Mouse (Mus musculus): ENCODE data around the gene Fzd9.
A peak's percentile ranks its signal among the peaks of the same experiment; 100 is the strongest.

Gene Fzd9

DNA sequence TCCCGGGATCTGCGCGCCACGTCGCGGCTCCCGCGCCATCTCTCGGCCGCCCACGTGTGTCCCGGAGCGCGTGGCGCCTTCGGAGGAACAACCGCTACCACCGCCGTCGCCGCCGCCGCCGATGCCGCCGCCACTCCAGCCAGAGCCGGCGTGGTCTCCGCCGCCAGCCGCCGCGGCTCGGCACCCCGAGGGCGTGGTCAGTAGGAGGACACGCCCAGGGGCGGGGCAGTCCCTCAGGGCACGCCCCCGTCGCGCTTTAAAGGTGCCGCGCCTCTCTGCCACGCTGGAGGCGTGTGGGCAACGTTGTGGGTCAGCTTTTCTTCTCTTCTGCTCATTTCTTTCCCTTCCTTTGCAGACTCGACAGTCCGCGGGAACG lies at the start of gene Fzd9:
Gene Fzd9 (minus strand): TSS at position 152 of the 376 bp plus-strand sequence.
- DNase-seq = peak; percentile 92

DNA sequence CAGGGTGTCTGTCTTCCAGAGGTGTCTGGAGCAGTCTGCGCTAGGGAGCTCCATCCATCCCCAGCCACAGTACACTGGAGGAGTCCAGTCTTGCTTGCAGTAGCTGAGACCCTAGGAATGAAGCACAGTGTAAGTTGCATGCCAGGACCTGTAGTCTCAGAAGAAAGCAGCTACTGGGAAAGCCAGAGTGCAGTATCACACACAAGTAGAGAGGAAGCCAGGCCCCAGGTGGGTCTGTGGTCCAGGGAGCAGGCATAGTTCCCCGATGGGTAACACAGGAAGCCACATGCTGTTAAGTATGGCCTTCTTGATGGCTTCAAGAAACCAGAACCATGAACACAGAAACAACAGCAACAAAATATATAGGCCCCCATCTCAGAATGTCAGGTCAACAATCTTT lies 41.0 kb upstream of the Fzd9 start:
- DNase-seq = no peak

GRCm38 (mm10) chr5:135291193-135291592 lies 40.2 kb upstream of the Fzd9 start:
- no peak for DNase-seq

DNA sequence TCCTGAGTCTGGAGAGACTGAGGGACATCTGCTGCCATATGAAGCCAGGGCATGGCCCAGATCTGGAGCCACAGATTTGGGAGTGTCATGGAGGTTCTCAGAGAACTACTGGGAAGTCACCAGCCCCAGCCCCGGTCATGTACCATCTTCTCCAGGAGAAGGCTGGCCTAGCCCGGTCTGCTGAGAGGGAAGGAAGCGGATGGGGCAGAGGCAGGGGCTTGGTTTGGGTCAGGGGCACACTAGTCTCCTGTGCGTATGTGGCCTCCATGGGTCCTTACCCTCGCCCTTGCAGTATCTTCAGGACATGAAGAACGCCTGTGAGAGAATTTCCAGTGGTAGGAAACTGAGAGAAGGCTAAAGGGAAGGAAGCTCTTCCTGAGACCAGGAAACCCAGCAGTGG lies 39.7 kb upstream of the Fzd9 start:
- no peak for DNase-seq

- no peak for DNase-seq
Measured at GRCm38 (mm10) chr5:135286926-135287325, 35.9 kb upstream of the Fzd9 start.

- peak; percentile 81 for DNase-seq
Measured at GRCm38 (mm10) chr5:135286185-135286584, 35.2 kb upstream of the Fzd9 start.

DNA sequence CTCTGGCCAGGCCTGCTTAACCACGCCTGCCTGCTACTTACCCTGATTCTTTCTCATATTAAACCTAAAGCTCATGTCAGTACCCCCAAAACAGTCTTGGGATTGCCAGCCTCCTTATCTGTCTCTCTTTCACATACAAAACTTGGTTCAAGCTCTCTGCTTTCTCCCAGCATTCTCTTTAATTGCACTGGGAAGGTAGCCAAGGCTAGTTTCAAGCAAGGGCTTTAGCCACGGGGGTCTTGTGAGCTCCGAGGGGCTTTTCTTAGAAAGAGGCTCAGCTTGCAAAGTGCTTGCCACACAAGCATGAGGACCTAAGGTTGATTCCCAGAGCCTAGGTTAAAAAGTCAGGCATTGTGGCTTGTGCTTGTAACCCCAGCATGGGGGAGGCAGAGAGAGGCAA lies 34.2 kb upstream of the Fzd9 start:
- no peak for DNase-seq

DNA sequence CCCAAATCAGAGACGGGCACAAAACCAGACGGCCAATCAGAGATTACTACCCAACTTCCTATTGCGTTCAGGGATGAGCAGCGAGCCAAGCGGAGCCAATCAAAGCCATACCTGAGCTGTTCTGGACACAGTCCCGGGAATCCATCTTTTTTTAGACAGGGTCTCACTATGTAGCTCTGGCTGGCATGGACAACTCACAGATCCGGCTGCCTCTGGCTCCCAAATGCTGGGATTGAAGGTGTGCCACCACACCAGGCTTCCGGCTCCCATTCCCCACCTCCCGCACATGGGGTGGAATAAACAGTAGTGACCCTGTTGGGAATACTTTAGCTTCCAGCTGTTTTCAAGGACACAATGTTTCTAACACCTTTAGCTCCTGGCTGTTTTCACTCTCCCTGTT lies 29.2 kb upstream of the Fzd9 start:
- no peak for DNase-seq

GRCm38 (mm10) chr5:135276597-135276996 lies 25.6 kb upstream of the Fzd9 start:
- DNase-seq = no peak

GRCm38 (mm10) chr5:135274663-135275396 lies 23.8 kb upstream of the Fzd9 start:
- no peak for DNase-seq

GRCm38 (mm10) chr5:135271563-135272165 lies 20.6 kb upstream of the Fzd9 start:
- peak; percentile 70 for DNase-seq

DNA sequence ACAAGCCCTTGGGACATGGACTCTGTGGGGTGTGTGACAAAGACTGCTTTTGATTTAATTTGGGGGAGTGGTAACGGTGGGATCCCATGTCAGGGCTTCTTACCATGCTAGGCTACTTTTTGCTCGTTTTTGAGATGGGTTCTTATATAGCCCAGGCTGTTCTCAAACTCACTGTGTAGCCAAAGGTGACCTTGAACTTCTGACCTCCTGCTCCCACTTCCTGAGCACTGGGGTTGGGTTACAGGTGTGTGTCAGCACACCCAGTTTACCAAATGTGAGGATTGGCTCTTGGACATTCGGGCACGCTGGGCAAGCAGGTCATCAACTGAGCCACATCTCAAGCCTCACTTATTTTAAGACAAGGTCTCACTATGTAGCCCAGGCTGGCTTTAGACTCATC lies 19.3 kb upstream of the Fzd9 start:
- no peak for DNase-seq

DNA sequence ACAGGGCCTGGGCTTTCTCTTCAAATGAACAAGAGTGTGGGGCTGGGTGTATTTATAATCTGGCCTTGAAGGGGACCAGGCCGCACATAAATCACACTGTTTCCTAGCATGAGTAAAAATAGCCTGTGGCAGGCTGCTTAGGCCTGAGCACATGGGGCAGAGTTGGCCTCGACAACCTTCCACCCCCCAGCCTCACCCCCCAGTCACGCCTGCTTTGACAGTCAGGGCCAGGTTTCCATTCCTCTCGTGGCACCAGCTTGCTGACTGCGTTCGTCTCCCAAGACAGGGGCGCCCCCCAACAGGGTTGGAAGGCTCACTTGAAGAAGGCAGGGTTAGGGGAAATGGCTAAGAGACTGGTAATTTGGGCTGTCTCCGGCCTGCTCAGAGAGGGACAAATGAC lies 18.4 kb upstream of the Fzd9 start:
- DNase-seq = no peak

DNA sequence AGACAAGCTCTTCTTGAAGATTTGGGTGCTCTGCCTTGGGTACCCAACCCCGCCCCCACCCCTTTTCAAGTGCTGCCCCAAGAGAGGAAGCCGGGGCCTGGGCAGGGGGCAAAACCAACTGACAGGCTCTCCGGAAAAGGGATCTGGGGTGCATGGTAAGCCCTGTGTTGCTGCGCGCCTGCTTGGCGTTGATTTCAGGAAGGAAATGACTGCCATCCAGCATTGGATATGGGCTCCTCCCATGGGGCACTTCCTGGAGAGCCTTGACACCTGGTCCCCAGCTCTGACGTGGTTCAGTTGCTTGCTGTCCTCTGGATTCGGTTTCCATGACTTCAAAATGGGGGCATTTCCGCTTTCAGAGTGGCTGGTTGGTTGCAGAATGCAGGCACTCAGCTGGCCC lies 13.5 kb upstream of the Fzd9 start:
- DNase-seq = no peak

GRCm38 (mm10) chr5:135263866-135264503 lies 13.0 kb upstream of the Fzd9 start:
- DNase-seq = peak; percentile 42

- peak; percentile 44 for DNase-seq
Measured at GRCm38 (mm10) chr5:135258280-135259150, 7.5 kb upstream of the Fzd9 start.

- no peak for DNase-seq
Measured at GRCm38 (mm10) chr5:135257559-135257958, 6.5 kb upstream of the Fzd9 start.

GRCm38 (mm10) chr5:135256166-135256565 lies 5.1 kb upstream of the Fzd9 start:
- no peak for DNase-seq

- peak; percentile 57 for DNase-seq
Measured at GRCm38 (mm10) chr5:135253741-135254401, 2.8 kb upstream of the Fzd9 start.

DNA sequence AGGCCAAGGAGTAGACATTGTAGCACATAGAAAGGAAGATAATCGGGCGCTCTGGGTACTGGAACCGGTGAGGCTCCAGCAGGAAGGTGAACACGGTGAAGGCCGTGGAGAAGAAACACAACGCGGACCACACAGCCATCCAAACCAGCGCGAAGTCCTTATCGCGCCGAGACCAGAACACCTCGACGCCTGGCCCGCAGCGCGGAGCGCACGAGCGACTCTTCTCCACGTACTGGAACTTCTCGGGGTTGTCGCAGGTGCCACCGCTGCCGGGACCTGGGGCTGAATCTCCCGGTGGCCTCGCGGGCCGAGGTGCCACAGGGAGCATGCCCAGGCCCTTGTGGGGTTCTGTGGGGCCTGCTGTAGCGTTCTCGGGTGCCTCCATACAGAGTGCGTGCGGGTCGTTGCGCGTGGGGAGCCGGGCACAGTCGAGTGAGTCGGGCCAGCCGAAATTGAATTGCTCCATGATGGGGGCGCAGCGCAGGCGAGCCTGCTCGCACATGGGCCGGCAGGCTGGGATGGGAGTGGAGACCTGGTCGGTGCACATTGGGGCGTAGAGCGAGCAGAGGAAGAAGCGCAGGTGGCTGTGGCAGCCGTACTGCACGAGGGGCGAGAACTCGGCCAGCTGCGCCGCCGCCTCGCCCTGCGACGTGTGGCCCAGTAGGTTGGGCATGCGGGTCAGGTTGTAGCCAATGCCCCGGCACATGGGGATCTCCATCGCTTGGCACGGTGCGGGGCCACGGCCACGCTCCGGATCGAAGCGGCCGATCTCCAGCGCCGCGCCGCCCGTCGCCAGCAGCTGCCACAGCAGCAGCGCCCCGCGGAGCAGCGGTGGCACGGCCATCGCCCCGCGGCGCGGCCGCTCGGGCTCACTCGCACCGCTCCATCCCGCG lies 598 bp downstream of the Fzd9 start:
- peak; percentile 30 for DNase-seq

DNA sequence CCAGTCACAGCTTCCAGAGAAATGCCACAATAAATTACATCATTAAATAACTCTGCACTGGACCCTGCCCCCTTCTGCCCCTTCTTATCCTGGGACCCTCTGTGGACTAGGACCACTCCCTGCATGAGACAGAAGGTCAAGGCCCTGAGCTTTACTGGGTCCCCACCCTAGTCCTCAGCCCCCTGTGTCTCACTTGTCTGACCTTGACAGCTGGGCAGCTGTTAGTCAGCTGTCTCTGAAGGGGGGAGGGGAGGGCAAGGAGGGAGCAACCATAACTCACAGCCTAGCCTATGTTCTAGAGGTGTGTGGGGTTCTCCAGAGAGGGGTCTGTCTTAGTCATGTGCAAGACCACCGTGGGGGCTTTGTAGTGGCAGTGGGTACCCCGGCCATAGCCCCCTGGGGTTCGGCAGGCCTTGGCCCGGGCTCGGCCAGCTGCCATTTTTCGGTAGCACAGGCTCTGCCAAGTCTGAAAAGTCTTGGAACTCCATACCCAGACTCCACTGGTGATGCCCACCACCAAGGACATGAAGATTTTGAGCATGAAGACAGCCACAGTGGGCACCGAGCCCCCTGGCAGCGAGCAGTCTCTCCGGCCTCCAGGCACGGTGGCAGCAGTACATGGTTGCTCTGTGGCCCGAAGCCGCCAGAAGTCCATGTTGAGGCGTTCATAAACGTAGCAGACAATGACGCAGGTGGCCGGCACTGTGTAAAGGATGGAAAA lies 1.9 kb downstream of the Fzd9 start:
- no peak for DNase-seq
